Mouse (Mus musculus) T-helper 1 cell (primary cell): ENCODE data around the gene Acat2.
"Not testable (repeated sequence)": the region's sequence is repeated elsewhere in the genome, so short reads cannot be mapped to it uniquely, and the experiment has no call there.

Experiments used
- in situ Hi-C: fragments of 300-600 bp; cut with MboI, MseI; formaldehyde crosslinking; loops from one replicate; pipeline ENCODE4 v1.15.1; 2025; ENCODE audit warnings: high pct_unique_total_duplicates

Gene Acat2

DNA sequence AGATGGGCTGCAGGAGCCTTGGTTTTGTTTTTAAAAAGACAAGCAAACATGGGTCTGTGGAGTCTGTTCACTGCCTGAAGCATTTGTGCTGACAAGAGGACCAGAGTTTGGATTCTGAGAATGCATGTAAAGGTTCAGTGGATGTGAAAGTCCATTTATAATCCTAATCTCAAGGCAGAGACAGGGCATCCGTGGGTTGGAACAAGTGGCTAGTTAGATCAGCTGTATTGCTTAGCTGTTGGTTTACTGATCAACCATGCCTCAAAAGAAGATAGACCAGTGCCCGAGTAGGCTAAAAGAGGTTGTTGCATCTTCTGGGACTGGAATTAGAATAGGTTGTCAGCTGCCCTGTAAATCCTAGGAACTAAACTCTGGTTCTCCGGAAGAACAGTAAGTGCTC is 2.9 kb upstream of the Acat2 start:
- in situ Hi-C loops = loop anchor here (5.0 to 25.0 kb wide), 2 partner anchors 41 to 1999 kb away; partner anchors contain the start of gene Phf10

DNA sequence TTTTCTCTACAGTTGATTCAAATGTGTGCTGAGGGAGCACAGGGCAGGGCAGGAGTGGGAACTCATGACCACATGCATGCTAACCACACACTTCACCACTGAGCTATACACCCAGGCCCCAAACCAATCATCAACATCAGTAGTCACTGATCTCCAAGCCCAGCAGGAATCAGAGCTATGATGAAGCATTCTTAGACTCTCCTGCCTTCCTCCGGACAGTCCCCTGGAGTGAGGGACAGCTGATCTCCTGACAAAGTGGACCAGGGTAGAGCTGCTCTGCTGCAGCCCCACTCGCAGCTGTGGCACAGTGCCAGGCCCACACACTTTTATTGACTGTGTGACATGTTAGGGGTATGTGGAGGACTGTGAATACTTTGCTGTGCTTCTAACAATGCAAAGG is 1.2 kb downstream of the Acat2 start:
- in situ Hi-C loops = loop anchor here (25.0 kb wide), 1 partner anchor 2003 kb away; the partner anchor contains the start of gene Phf10

DNA sequence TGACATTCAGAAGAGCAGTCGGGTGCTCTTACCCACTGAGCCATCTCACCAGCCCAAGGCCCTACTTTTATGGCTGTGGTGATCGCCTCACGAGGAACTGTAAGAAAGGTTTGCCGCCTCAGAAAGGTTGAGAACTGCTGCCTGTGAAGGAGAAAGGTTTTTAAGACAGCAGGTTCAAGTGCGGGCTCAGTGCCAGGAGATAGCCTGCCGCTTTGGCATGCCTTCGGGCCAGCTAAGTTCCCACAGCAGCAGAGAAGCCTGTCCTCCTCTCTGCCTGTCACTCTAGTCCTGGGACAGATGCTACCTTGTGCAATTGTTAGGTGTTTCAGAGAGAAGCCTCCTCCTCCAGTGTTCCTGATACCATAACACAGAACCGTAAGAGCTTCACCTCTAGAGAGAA is 3.9 kb downstream of the Acat2 start:
- in situ Hi-C loops = loop anchor here (25.0 kb wide), 1 partner anchor 2006 kb away; the partner anchor contains the start of gene Phf10

DNA sequence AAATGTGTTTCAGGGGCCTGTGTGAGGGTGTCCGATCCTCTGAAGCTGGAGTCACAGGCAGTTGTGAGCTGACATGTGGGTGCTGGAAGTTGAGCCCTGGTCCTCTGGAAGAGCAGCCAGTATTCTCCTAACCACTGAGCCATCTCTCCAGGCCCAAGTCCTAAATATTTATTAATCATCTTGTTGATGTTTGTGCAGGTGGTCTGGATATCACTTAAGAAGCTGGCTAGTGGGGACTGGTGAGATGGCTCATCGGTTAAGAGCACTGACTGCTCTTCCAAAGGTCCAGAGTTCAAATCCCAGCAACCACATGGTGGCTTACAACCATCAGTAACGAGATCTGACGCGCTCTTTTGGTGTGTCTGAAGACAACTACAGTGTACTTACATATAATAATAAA is 10.9 kb downstream of the Acat2 start:
- in situ Hi-C loops = loop anchor here (25.0 kb wide), 1 partner anchor 2013 kb away; the partner anchor contains the start of gene Phf10

DNA sequence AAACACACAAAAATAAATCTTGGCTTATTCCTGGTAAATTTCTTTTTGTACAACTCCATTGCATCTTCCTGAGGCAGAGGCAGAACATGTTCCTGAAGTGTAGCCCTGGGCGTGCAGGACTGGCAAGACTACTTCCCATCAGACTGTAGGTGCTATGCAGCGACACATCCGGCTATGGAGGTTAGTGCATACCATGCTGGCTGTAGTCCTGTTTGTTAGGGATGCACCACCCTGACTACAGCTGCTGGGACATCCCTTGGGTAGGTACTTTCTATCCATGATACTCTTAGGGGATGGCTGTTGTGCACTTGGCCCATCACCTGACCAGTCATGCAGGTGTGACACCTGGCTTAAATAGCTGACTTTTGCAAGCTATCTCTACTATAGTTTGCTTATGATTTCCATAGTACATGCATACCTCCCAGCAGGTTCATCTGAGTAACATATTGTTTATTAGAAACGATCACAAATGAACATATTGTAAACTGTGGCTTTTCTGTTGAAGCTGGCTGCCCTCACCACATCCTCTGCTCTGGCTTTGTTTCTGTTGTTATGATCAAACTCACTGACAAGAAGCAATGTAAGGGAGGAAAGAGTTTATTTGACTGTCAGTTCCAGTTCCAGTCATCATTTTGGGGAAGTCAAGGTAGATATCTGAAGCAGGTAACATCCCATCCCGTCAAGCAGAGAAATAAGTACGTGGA is 17.9 kb downstream of the Acat2 start:
- in situ Hi-C loops = no loop called here

DNA sequence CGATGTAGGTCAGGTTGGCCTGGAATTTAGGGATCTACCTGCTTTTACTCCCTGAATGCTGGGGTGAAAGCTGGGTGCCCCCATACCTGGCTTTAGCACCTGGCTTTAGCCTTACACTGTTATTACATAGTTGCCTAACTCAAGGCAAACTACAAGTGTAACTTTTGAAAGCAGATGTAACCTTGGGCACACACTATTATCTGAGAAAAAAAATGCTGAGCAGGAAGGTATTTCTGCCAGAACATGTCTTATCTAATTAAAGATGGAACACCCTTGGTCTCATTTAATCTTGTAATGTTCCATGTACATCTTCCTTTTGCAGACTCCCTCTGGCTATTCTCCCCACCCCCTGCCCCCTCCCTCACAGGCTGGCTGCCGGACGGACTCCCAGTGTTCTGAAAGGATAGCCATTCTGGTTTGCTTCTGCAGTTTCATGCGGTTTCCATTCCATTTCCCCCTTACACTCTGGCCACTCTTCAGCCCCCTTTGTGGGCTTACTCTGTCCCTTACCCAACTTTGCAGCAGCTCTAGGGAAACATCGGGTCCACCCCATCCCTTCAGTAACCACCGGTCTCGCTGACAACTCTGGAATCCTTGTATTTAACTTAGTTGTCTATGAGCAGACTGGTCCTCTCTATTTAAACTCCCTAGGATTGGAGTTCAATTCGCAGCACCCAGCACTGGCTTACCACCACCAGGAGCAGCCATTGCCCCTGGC is 18.8 kb downstream of the Acat2 start:
- in situ Hi-C loops = no loop called here

DNA sequence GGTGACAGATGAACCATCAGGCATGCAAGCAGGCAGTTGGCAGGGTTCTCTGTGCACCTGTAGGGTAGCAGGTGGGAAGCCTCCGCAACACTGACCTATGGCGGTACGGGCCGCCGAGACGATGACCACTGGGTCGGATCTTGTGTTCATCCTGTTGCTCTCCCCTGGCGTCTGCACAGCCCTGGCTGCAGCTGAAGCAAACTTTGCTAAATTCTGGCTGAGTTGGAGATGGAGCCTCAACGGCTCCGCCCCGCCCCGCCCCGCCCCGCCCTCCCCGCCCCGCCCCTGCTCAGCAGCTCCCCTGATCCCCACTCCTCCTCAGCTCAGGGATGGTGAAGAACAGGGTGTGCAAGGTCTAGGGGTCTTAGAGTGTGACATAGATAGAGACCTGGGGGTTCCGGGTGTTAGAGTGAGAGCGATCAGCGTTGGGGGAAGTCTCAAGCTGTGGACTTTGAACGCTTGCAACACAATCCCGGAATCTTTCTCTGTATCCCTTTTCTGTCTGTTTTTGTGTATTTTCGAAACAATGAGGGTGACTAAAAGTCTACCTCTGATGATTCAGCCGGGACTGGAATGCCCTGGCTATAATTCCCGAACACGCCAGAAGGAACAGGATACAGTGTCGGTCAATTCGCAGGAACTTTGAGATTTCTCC is 20.3 kb downstream of the Acat2 start, which contains the start of gene Acat3:
Gene Acat3, minus strand, starts transcription at position 450 of the 655 bp plus-strand sequence.
- in situ Hi-C loops = no loop called here

DNA sequence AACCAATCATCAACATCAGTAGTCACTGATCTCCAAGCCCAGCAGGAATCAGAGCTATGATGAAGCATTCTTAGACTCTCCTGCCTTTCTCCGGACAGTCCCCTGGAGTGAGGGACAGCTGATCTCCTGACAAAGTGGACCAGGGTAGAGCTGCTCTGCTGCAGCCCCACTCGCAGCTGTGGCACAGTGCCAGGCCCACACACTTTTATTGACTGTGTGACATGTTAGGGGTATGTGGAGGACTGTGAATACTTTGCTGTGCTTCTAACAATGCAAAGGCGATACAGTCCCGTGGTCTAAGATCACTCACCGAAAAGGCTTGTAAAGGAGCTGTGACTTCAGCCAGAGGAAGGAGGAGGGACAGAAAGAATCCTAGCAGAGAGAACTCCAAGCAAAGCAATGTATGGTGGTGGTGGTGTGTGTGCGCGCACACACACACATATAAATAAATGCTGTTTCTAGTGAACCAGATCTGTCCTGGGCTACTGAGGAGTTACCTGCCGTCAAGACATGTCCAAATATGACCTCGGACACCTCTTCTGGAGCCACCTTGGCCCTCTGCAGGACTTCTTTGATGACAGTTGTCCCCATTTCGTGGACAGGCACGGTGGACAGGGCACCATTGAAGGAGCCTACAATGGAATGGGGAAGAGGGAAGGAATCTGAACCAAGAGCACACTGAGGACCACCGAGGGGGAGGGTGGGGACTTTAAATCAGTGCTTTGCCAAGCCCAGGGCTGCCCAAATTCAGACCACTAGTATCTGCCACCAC is 21.0 kb downstream of the Acat2 start:
- in situ Hi-C loops = not testable (repeated sequence)

DNA sequence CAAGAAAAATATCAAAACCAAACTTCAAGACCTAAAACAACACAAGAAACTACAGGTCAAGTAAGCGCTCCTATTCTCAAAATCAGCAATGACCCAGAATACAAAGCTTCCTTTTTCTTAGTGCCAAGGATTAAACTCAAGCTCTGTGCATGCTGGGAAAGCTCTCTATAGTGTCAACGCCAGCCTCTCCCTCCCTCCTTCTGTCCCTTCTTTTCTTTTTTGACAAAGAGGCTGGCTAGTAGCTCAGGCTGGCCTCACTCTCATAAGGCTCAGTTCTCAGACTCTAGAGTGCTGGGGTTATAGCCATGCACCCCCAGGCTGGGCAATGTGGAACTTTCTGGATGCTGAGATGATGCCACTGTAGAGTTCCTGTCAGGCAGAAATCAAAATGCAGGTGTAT is 22.5 kb downstream of the Acat2 start:
- in situ Hi-C loops = no loop called here

DNA sequence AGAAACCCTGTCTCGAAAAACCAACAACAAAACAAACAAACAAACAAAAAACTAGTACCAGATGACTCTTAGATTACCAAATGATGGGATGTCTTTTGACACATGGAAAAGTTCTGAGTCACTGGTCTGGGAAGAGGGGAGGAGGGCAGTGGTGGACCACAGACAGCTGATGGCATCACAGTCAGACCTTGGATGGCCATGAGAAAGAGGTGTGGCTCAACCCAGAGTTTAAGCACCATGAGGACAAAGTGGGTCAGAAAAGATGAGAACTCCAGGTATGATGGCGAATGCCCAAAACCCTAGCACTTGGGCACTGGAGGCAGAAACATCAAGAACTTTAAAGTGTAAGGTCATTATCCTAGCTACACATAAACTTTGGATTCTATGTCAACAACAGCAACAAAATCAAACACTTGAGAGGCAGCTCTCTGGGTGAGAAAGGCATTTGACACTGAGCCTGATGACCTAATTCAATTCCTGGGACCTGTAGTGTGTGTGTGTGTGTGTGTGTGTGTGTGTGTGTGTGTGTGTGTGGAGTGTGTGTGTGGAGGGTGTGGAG is 23.1 kb downstream of the Acat2 start:
- in situ Hi-C loops = no loop called here

DNA sequence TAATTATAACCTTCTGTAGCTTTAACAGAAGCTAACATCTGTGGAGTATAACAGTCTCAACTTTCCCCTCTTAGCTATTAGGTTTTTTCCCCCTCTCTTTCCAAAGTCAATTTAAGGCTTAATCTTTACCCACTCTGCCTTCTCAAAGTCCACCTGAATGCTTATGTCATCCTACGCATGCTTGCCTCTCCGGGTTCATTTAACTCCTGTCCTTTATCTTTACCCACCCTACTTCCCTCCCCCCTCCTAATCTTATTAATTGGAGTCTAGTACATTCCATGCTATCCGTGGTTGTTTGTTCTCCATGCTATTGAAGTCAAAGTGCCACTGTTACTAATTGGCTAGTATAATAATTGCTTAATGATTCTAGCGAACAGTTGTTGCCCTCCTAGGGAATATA is 24.8 kb downstream of the Acat2 start:
- in situ Hi-C loops = no loop called here

DNA sequence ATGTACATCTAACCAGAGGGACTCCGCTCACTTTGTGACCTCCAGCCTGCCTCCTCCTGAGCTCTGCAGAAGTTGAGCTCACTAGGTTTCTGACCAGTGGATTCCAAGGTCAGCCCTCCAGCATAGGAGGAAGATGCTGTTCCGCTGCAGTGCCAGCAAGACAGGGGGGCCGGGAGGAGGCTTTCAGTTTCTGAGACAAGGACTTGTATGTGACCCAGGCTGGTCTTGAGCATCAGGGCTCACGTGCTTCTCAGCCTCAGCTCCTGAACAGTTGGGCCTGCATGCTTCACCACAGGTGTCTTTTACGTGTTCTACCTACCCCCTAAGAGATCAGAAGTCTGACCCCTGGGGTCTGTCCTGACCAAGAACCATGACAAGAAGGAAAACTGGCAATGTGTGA is 29.0 kb downstream of the Acat2 start:
- in situ Hi-C loops = not testable (repeated sequence)

DNA sequence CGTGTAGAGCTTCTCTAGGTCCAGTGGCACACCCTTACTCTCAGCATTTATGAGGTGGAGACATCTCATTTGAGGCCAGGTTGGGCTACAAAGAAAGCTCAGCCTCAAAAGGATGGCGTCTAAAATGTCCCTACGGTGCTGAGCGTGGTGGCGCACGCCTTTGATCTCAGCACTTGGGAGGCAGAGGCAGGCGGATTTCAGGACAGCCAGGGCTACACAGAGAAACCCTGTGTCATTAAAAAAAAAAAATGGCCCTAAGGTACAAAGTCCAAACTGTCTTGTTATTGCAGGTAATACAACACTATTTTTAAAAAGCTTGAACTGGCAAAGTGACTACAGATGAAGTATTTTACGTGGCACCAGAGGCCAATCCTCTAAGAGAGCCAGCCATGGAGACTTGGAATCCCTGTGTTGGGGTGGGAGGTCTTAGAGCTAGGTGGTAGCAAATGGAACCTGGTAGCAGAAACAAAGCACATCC is 34.8 kb downstream of the Acat2 start:
- in situ Hi-C loops = no loop called here

DNA sequence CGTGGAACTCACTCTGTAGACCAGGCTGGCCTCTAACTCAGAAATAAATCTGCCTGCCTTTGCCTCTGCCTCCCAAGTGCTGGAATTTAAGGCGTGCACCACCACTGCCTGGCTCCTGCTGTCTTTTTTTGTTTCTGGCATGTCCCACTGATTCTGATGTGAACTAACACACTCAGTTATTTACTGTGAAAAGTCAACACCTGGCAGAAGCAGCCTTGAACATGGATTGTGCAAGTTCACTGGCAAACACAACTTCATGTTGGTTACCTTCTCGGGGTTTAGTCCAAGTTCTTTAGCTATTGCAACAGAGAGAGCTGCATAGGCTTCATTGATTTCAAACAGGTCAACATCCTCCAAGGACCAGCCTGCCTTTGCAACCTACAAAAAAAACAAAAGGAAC is 35.5 kb downstream of the Acat2 start:
- in situ Hi-C loops = no loop called here

DNA sequence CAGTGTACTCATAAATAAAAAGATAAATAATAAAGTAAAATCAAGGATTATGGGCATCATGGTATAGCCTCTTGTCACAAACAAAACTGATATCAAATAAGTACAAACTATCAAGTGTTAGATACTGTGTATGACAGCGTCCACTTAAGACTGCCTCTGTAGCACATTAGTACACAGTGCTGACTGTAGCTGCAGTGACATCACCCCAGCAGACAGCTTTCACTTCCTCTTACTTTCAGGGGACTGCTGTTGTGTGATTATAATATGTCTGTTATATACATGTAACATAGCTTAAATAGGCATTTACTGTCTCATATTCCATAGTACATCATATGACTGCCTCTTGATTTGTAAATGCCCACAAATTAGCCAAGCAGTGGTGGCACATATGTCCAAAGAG is 39.5 kb downstream of the Acat2 start:
- in situ Hi-C loops = loop anchor here (5.0 kb wide), 1 partner anchor 41 kb away; the partner anchor contains the start of gene Acat2

DNA sequence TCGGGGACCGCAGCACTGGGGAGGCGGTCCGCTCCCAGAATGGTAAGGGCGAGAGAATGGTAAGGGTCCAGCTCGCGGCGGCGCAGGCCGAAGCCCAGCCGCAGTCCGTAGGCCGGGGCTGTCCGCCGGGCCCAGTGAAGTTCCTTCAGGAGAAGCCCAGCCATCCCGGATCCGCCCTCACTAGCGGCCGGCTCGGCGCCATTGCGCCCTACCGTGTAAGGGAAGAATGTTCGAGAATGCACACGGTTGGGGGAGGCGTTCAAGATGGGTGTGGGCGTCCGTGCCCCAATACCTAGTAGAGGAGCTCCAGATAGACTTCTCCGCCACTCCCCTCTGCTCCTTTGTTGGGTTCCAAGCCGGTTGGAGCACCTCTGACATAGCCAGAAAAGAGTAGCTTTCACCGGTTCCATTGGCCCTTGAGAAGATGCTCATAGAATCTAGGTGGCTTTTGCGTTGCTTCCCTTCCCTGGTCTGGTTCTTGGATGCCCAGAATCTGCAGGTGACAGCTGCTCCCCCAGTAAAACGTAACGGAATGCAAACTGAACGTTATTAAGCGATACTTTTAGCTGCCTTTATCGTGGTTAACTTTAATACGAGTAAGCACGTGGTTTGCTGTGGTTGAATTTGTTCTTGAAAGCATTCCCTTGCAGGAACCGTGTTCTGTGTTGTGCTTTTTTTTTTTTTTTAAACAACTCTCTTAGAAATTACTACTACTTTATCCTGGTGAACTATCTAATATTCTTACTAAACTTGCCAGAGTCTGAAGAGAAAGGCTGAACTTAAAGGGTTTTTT is 43.8 kb downstream of the Acat2 start:
- in situ Hi-C loops = no loop called here

DNA sequence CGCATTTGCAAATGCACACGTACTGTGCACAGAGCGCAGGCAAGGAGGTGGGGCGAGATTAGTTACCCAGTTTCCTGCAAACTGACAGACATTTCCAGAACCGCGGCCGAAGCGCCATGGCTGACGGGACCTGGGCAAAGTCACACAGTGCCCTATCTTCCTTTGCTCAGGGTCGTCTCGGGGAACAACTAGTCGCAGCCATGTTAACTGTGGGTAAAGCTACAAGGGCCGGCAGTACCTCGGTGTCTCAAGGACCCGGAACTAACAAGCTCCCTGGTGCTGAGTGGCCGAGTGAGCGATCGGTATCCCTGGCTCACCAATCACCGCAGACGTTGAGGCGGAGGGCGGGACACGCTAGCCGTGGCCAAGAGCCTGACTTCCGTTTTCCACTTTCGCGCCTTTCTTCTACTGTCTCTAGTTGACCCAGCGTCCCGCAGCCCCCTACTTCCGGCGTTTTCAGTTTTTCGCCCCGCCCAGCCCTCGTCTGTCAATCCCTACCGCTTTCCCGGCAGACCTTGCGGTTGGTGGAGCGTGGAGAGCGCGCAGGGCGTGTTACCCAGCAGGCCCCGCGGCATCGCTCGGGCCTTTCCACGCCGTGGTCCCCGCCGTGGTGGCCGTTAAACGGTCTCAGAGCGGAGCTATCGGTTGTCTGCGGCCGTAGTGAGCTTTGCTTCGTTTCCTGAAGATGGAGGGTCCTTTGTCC is 44.5 kb downstream of the Acat2 start, which contains the start of gene Mrpl18:
Gene Mrpl18, minus strand, starts transcription at position 465 of the 703 bp plus-strand sequence.
- in situ Hi-C loops = no loop called here

DNA sequence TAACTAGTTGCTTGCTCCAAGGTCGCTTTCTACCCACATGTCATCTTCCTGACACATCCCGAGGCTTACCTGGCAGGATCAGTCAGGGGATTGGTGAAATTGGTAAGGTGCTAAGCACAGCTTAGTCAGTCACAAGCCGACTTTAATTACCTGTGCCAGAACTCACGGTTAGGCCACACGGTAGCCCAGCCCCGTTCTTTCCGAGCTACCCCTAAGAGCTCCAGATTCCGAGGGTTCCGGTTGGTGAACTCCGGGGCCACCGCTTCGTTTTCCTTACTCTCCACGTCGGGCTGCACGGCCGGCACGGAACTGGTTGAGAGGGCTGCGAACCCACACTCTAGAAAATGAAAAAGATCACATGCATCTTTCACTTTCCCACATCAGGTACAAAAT is 45.1 kb downstream of the Acat2 start, which contains the start of gene Tcp1:
Gene Tcp1, plus strand, starts transcription at position 214 of the 393 bp plus-strand sequence.
- in situ Hi-C loops = no loop called here

DNA sequence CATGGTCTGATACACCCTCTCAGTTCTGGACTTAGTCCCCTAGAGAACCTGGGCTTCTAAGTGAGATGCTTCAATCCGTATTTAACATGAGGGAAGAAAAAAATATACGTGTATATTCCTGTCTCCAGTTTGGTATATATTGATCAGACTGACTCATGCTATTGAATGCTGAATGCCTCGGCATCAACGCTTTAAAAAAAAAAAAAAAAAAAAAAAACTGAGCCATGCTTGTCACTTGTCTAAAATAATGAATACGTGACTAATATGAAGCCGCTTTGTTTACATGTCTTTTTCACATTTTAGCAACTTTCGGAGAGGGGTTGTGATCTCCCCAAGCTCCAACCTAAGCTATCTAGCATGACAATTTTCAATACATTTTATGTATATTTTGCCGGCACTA is 50.2 kb downstream of the Acat2 start:
- in situ Hi-C loops = no loop called here
